Mouse (Mus musculus): ENCODE results near the gene Trem1. TPM values are rescaled to one million over a fixed set of nuclear protein-coding genes. Genes with fewer than 3 reads are reported as not detected.
A peak's percentile ranks its signal among the peaks of the same experiment; 100 is the strongest.

Gene Trem1
- total RNA-seq, 1 experiment from 2014 or later, result 2.9 TPM

GRCm38 (mm10) chr17:48266610-48267304 lies 34.2 kb downstream of the Trem1 start:
- ATAC-seq (replicated peaks; ENCODE audit: low read depth, poor library complexity, severe bottlenecking), result no peak

- ATAC-seq (replicated peaks; ENCODE audit: low read depth, poor library complexity, severe bottlenecking), result peak; percentile 74
Measured at GRCm38 (mm10) chr17:48267591-48267990, 35.0 kb downstream of the Trem1 start.

- no peak for ATAC-seq (replicated peaks; ENCODE audit: low read depth, poor library complexity, severe bottlenecking)
Measured at GRCm38 (mm10) chr17:48268276-48268675, 35.7 kb downstream of the Trem1 start.

GRCm38 (mm10) chr17:48269833-48270232 lies 37.3 kb downstream of the Trem1 start:
- no peak for ATAC-seq (replicated peaks; ENCODE audit: low read depth, poor library complexity, severe bottlenecking)

- ATAC-seq (replicated peaks; ENCODE audit: low read depth, poor library complexity, severe bottlenecking), result peak; percentile 73
Measured at GRCm38 (mm10) chr17:48272158-48272557, 39.6 kb downstream of the Trem1 start.

GRCm38 (mm10) chr17:48272598-48272997 lies 40.0 kb downstream of the Trem1 start:
- 0 out of 2 replicates have a peak, but pooled peaks have one; percentile 3 for ATAC-seq (replicated peaks; ENCODE audit: low read depth, poor library complexity, severe bottlenecking)

GRCm38 (mm10) chr17:48274098-48274497 lies 41.5 kb downstream of the Trem1 start:
- ATAC-seq (replicated peaks; ENCODE audit: low read depth, poor library complexity, severe bottlenecking), result no peak

GRCm38 (mm10) chr17:48274885-48275284 lies 42.3 kb downstream of the Trem1 start:
- peak; percentile 78 for ATAC-seq (replicated peaks; ENCODE audit: low read depth, poor library complexity, severe bottlenecking)

GRCm38 (mm10) chr17:48275736-48276135 lies 43.2 kb downstream of the Trem1 start:
- ATAC-seq (replicated peaks; ENCODE audit: low read depth, poor library complexity, severe bottlenecking), result no peak

- no peak for ATAC-seq (replicated peaks; ENCODE audit: low read depth, poor library complexity, severe bottlenecking)
Measured at GRCm38 (mm10) chr17:48278381-48278780, 45.8 kb downstream of the Trem1 start.

GRCm38 (mm10) chr17:48279002-48279401 lies 46.4 kb downstream of the Trem1 start:
- no peak for ATAC-seq (replicated peaks; ENCODE audit: low read depth, poor library complexity, severe bottlenecking)

GRCm38 (mm10) chr17:48280943-48281738 lies 48.6 kb downstream of the Trem1 start:
- 0 out of 2 replicates have a peak, but pooled peaks have one; percentile 5 for ATAC-seq (replicated peaks; ENCODE audit: low read depth, poor library complexity, severe bottlenecking)

- ATAC-seq (replicated peaks; ENCODE audit: low read depth, poor library complexity, severe bottlenecking), result peak; percentile 68
Measured at GRCm38 (mm10) chr17:48281739-48282085, 49.1 kb downstream of the Trem1 start.

GRCm38 (mm10) chr17:48286765-48287164 lies 54.2 kb downstream of the Trem1 start:
- ATAC-seq (replicated peaks; ENCODE audit: low read depth, poor library complexity, severe bottlenecking), result peak; percentile 91

GRCm38 (mm10) chr17:48287276-48287675 lies 54.7 kb downstream of the Trem1 start:
- ATAC-seq (replicated peaks; ENCODE audit: low read depth, poor library complexity, severe bottlenecking), result peak; percentile 47; the same call in 1 of the 2 replicates

GRCm38 (mm10) chr17:48293500-48294194 lies 61.1 kb downstream of the Trem1 start:
- peak; percentile 76 for ATAC-seq (replicated peaks; ENCODE audit: low read depth, poor library complexity, severe bottlenecking)

Other genes starting within 250 kb of the Trem1 start
- not detected in 2 replicates for gene 1700122O11Rik, start 194.5 kb upstream of the Trem1 start, total RNA-seq (2017)
- not detected in 2 replicates for gene 1700067P10Rik, start 143.4 kb upstream of the Trem1 start, total RNA-seq (2017)
- gene 9830107B12Rik, start 86.5 kb upstream of the Trem1 start, total RNA-seq (2017), result 1.4 TPM in 1 of 2 replicates, not detected in the other
- 0.29 and 0.37 TPM in 2 replicates for gene A530064D06Rik, start 65.5 kb upstream of the Trem1 start, total RNA-seq (2017)
- gene Trem3, start 15.0 kb downstream of the Trem1 start, total RNA-seq (2017), result 2.9 and 4.5 TPM in 2 replicates
- 0.58 TPM in 1 of 2 replicates, not detected in the other for gene Treml4, start 31.5 kb downstream of the Trem1 start, total RNA-seq (2017)
- 46.2 and 61.0 TPM in 2 replicates for gene Treml2, start 66.7 kb downstream of the Trem1 start, total RNA-seq (2017)
- gene B430306N03Rik, start 83.4 kb downstream of the Trem1 start, total RNA-seq (2017), result 0.34 and 0.91 TPM in 2 replicates
- gene Trem2, start 113.6 kb downstream of the Trem1 start, total RNA-seq (2017), result not detected in 2 replicates
- gene Treml1, start 127.1 kb downstream of the Trem1 start, total RNA-seq (2017), result 14.1 and 21.0 TPM in 2 replicates
- 77.6 and 92.6 TPM in 2 replicates for gene Nfya, start 177.1 kb downstream of the Trem1 start, total RNA-seq (2017)
- 58.8 and 59.1 TPM in 2 replicates for gene Oard1, start 177.2 kb downstream of the Trem1 start, total RNA-seq (2017)
- 0.05 and 1.4 TPM in 2 replicates for gene Apobec2, start 200.2 kb downstream of the Trem1 start, total RNA-seq (2017)
- 28.4 and 29.1 TPM in 2 replicates for gene Tspo2, start 218.8 kb downstream of the Trem1 start, total RNA-seq (2017)
- 2.1 and 2.2 TPM in 2 replicates for gene Unc5cl, start 222.1 kb downstream of the Trem1 start, total RNA-seq (2017)

All from common myeloid progenitor, adult 5-6 weeks (primary cell).